8 mouse cellular contexts compared by ENCODE assay signal in the genomic region with DNA sequence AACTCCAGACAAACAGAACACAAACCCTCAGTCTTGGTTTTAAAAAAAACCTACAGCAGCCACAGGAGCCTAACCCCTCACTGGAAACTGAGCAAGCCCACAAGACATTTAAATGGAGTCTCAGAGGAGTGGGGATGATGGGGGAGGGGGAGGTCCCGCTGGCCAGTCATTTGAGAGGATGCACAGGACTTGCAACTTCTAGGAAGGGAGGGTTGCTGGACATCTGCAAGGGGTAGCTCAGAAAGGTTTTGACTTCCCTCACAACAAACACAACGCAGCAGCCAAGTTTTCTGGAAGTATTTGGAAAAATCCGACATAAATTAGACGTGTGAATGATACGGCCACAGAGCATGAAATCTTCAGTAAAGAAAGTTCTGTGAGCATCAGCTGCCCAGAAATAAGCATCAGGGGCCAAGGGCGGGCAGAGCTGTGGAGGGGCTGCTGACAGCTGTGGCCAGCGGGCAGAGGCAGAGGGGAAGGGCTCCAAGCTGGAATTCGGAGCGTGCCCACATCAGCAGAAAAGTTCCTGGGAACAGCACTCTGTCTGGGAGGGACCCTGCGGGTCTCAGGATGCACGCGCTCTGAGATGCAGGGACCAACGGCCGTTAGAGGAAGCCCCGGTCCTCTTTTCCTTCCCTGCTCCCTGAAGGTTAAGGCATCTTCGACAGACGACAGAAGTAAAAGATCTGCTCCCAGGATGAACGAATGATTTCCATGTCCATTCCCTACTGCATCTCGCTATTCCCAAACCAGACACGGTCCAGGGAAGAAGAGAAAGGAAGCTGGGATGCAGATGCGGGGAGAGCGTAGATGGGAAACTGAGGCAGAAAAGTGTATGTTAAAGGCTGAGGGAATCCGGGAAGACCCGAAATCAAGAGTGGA. TPM values are rescaled to one million over a fixed set of nuclear protein-coding genes. Genes with fewer than 3 reads are reported as not detected.
DNase-seq lines count a peak whose midpoint lies in the region; ATAC-seq and TF ChIP-seq lines count a peak whose summit lies in the region.

No protein-coding gene starts in this region.

- ATAC-seq in lung, embryonic 14.5 days (ENCODE audit: insufficient read depth), result peak; percentile 47
- peak; percentile 27; the same call in 1 of the 2 replicates for ATAC-seq in heart, embryonic 14.5 days (ENCODE audit: insufficient number of reproducible peaks, insufficient read depth, low FRiP score, low read depth)
- ATAC-seq in midbrain, embryonic 15.5 days (replicated peaks), result peak; percentile 64

- DNase-seq in lung, embryonic 14.5 days, result peak; percentile 77
- no peak for DNase-seq in lung, postnatal 25 days (ENCODE audit: low spot score)
- DNase-seq in limb, embryonic 10.5 days (ENCODE audit: low spot score), result peak; percentile 66
- DNase-seq in urinary bladder, adult 2 months (ENCODE audit: low spot score), result no peak
- no peak for DNase-seq in frontal cortex, adult 2 months (ENCODE audit: extremely low spot score in 1 of 2, low spot score in 1 of 2)

- H3K27me3 ChIP-seq in lung, embryonic 14.5 days (ENCODE audit: insufficient read depth, low read length), result no peaks in the 10 kb centered on the region
- no peaks in the 10 kb centered on the region for H3K27me3 ChIP-seq in heart, embryonic 14.5 days (ENCODE audit: control insufficient read depth, insufficient read depth, low read length)
- H3K27me3 ChIP-seq in limb, embryonic 10.5 days (ENCODE audit: low read depth, poor library complexity, severe bottlenecking), result no peaks in the 10 kb centered on the region
- H3K27me3 ChIP-seq in midbrain, embryonic 15.5 days (replicated peaks), result no peaks in the 10 kb centered on the region

- H3K27ac ChIP-seq in lung, embryonic 14.5 days (ENCODE audit: low read depth), result peak overlapping the region; percentile 94
- peak overlapping the region; percentile 34 for H3K27ac ChIP-seq in cortical plate, adult 2 months (ENCODE audit: insufficient read depth, low read length)
- peak overlapping the region; percentile 6 to 80; a peak in 3 of 4 replicates for H3K27ac ChIP-seq in heart, embryonic 14.5 days (replicated peaks in 1 of 2; ENCODE audit: control insufficient read depth in 1 of 2, insufficient read depth in 1 of 2, low read depth in 2 of 2, low read length in 2 of 2)
- peak overlapping the region; percentile 97 for H3K27ac ChIP-seq in limb, embryonic 10.5 days
- H3K27ac ChIP-seq in midbrain, embryonic 15.5 days, result peak overlapping the region; percentile 85

- H3K4me3 ChIP-seq in lung, embryonic 14.5 days (ENCODE audit: low read depth, low read length), result peak overlapping the region; percentile 73
- H3K4me3 ChIP-seq in cortical plate, adult 2 months (ENCODE audit: insufficient read depth, low read length), result peak overlapping the region; percentile 65
- H3K4me3 ChIP-seq in heart, embryonic 14.5 days (ENCODE audit: control insufficient read depth in 1 of 2, insufficient read depth in 1 of 2, low read depth in 1 of 2, low read length in 2 of 2), result peak overlapping the region; percentile 62 to 82
- H3K4me3 ChIP-seq in limb, embryonic 10.5 days, result peak overlapping the region; percentile 78
- H3K4me3 ChIP-seq in midbrain, embryonic 15.5 days, result peak overlapping the region; percentile 80

- no peaks in the 10 kb centered on the region for H3K36me3 ChIP-seq in lung, embryonic 14.5 days (ENCODE audit: insufficient read depth)
- H3K36me3 ChIP-seq in heart, embryonic 14.5 days (ENCODE audit: control insufficient read depth, insufficient read depth, low read length), result no peaks in the 10 kb centered on the region
- 0 out of 2 replicates have a peak, but pooled peaks cover 4% of the 10 kb centered on the region for H3K36me3 ChIP-seq in limb, embryonic 10.5 days
- H3K36me3 ChIP-seq in midbrain, embryonic 15.5 days (replicated peaks), result no peaks in the 10 kb centered on the region

- no peaks in the 10 kb centered on the region for H3K9me3 ChIP-seq in lung, embryonic 14.5 days (ENCODE audit: low read depth, low read length)
- no peaks in the 10 kb centered on the region for H3K9me3 ChIP-seq in heart, embryonic 14.5 days (ENCODE audit: control insufficient read depth, low read length)
- H3K9me3 ChIP-seq in limb, embryonic 10.5 days (replicated peaks), result no peaks in the 10 kb centered on the region
- H3K9me3 ChIP-seq in midbrain, embryonic 15.5 days, result no peaks in the 10 kb centered on the region

- TF ChIP-seq CTCF in lung, embryonic 14.5 days (IDR thresholded peaks at IDR 0.05; ENCODE audit: low read depth), result no peak
- TF ChIP-seq CTCF in cortical plate, adult 2 months (IDR thresholded peaks at IDR 0.05; ENCODE audit: extremely low read depth, insufficient read depth, low read length), result no peak

- peaks cover 15% of the 10 kb centered on the region for H3K4me1 ChIP-seq in lung, embryonic 14.5 days (ENCODE audit: insufficient read depth)
- no peaks in the 10 kb centered on the region for H3K4me1 ChIP-seq in cortical plate, adult 2 months (ENCODE audit: control insufficient read depth, insufficient read depth, low read length)
- H3K4me1 ChIP-seq in heart, embryonic 14.5 days (ENCODE audit: control insufficient read depth in 2 of 2, insufficient read depth in 2 of 2, low read length in 2 of 2), result peaks cover 5 to 7% of the 10 kb centered on the region in 2 experiments; a peak in 3 of 4 replicates
- peaks cover 41% of the 10 kb centered on the region for H3K4me1 ChIP-seq in limb, embryonic 10.5 days
- H3K4me1 ChIP-seq in midbrain, embryonic 15.5 days, result peaks cover 27% of the 10 kb centered on the region

- peak overlapping the region; percentile 66 for H3K4me2 ChIP-seq in lung, embryonic 14.5 days
- H3K4me2 ChIP-seq in heart, embryonic 14.5 days (ENCODE audit: low read length), result peak overlapping the region; percentile 95
- H3K4me2 ChIP-seq in midbrain, embryonic 15.5 days, result peak overlapping the region; percentile 86

- H3K9ac ChIP-seq in lung, embryonic 14.5 days, result peak overlapping the region; percentile 74
- H3K9ac ChIP-seq in heart, embryonic 14.5 days (ENCODE audit: low read length), result peak overlapping the region; percentile 85
- peak overlapping the region; percentile 81 for H3K9ac ChIP-seq in midbrain, embryonic 15.5 days

- TF ChIP-seq POLR2A in cortical plate, adult 2 months (IDR thresholded peaks at IDR 0.05; ENCODE audit: extremely low read depth, insufficient read depth, low read length), result no peak

- WGBS in lung, embryonic 14.5 days, result 1% methylated on average over 24 of the region's 24 CpGs
- WGBS in heart, embryonic 14.5 days, result 1% methylated on average over 24 of the region's 24 CpGs
- WGBS in limb, embryonic 10.5 days, result 2% methylated on average over 24 of the region's 24 CpGs
- under 1% methylated on average over 24 of the region's 24 CpGs for WGBS in midbrain, embryonic 15.5 days

RNA-seq across cellular contexts. Expression of gene Ldlrad3, which starts 0.9 kb away (rescaled TPM):
- 58.3 and 60.4 TPM in 2 replicates for polyA plus RNA-seq in lung, embryonic 14.5 days (2014; fragmentation: Nextera tagmentation; extraction: Ambion mirVana)
- 8.1 and 8.7 TPM in 2 replicates for polyA plus RNA-seq in cortical plate, adult 2 months (2012; rRNA removed)
- 13.3 and 13.7 TPM in 2 replicates for polyA plus RNA-seq in heart, embryonic 14.5 days (2014; fragmentation: Nextera tagmentation; extraction: Ambion mirVana)
- polyA plus RNA-seq in limb, embryonic 10.5 days (2016; fragmentation: Nextera tagmentation; extraction: Ambion mirVana), result 60.3 and 64.1 TPM in 2 replicates
- polyA plus RNA-seq in midbrain, embryonic 15.5 days (2015; fragmentation: Nextera tagmentation; extraction: Ambion mirVana), result 29.6 and 31.2 TPM in 2 replicates
- 7.4 and 8.9 TPM in 2 replicates for polyA plus RNA-seq in urinary bladder, adult 2 months (2012; rRNA removed)
- 11.0 and 12.1 TPM in 2 replicates for polyA plus RNA-seq in frontal cortex, adult 2 months (2012; rRNA removed)

Comparison
In these comparisons a context has a peak if more than half of its experiments do, and no peak if none do; other contexts are left out.
1. DNase-seq: peak in lung, embryonic 14.5 days (single experiment) and limb, embryonic 10.5 days (single experiment); none in lung, postnatal 25 days (single experiment), urinary bladder, adult 2 months (single experiment) and frontal cortex, adult 2 months (0 of 2).
2. H3K27ac ChIP-seq: peak in every context shown above with its lines; median percentile 97 in limb, embryonic 10.5 days; 94 in lung, embryonic 14.5 days; 85 in midbrain, embryonic 15.5 days; 43 in heart, embryonic 14.5 days; 34 in cortical plate, adult 2 months.
3. Peak in every context shown above with its lines, with median percentiles within 50 percentile points of each other: ATAC-seq, H3K4me2 ChIP-seq, H3K4me3 ChIP-seq and H3K9ac ChIP-seq.